Mouse (Mus musculus) E14TG2a.4 (cell line): ENCODE results near the gene Twsg1.
A peak's percentile ranks its signal among the peaks of the same experiment; 100 is the strongest.

ENCODE experiments used
- H3K27me3 ChIP-seq: 2 replicates; pipeline ENCODE4 v1.6.1; 2014; ENCODE audit warnings: low read length, control low read depth; ENCODE audit not compliant: insufficient read depth
- H3K36me3 ChIP-seq: 2 replicates; pipeline ENCODE4 v1.6.1; 2014; ENCODE audit warnings: low read length, control low read depth; ENCODE audit not compliant: insufficient read depth
- H3K4me1 ChIP-seq: replicated peaks from 2 replicates; pipeline ENCODE4 v1.6.1; 2014; ENCODE audit warnings: low read depth, low read length, control low read depth
- H3K4me3 ChIP-seq: replicated peaks from 2 replicates; pipeline ENCODE4 v1.5.1; 2014; ENCODE audit warnings: mild to moderate bottlenecking, low read length
- H3K9me3 ChIP-seq: 2 replicates; pipeline ENCODE4 v1.6.1; 2014; ENCODE audit warnings: low read length, control low read depth
- CTCF ChIP-seq: conservative IDR thresholded peaks from 2 replicates; pipeline ENCODE4 v1.5.1; 2014; ENCODE audit warnings: low read length
- NANOG ChIP-seq: IDR thresholded peaks from 2 replicates; pipeline ENCODE4 v1.6.1; 2014; ENCODE audit warnings: borderline replicate concordance, low read length, mixed read lengths
- POU5F1 ChIP-seq: IDR thresholded peaks from 2 replicates; pipeline ENCODE4 v1.6.1; 2014; ENCODE audit warnings: low read length, borderline replicate concordance

Gene Twsg1

DNA sequence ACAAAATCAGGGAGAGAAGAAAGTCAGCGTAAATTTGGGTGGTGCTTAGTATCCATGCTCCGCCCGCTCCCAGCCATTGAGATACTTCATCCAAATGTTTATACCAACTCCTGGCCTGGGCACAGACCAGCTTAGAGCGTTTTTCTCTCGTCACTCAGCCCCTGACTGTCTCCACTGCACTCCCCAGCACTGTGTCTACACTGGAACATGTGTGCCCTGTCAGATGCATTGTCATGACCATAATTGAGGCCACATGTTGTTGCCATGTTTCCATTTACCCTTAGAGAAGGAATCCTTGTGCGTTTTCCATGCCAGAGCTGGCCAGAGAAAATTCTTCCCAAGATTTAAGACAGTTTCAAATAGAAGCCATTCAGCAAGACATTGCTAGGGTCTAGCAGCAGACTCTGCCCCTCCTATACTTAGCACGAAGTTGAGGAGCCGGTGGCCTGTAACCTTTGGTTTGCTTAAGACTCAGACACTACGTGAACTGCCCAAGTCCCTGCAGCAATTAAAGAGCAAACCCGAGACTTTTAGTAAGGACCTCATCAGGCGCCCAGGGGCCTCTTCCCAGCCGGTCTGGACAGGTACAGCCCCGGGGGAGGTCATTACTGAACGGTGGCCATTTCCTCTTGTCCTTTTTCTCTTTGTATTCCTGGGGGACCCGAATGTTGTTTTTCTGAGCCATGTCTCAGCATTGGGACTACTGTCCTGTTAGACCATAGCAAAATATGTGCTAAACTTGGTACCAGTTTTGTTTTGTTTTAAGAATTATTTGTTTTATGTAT lies 39.5 kb downstream of the Twsg1 start:
- no peaks in the 10 kb centered on the region for H3K9me3 ChIP-seq
- no peaks in the 10 kb centered on the region for H3K27me3 ChIP-seq
- peaks cover 69% of the 10 kb centered on the region for H3K4me1 ChIP-seq
- TF ChIP-seq NANOG (no peak), POU5F1 (no peak), CTCF (no peak)
- no peak overlapping the region for H3K4me3 ChIP-seq
- H3K36me3 ChIP-seq = no peaks in the 10 kb centered on the region

DNA sequence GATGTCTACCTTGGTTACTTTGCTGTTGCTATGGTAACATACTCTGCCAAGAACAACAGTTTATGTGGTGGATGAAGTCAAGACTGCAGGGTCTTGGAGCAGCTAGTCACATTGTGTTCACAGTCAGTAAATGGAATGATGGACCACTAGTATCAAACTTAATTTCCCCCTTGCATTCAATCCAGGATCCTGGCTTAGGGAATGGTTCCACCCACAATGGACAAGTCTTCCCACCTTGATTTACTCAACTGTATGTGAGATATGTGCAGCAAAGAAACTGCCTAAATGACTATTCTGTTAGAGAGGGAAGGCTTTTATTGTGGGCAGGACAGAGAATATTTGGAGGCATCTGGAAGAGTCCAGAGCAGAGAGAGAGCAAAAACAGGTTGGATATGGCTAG lies 42.8 kb downstream of the Twsg1 start:
- H3K36me3 ChIP-seq = no peaks in the 10 kb centered on the region
- H3K4me1 ChIP-seq = peaks cover 58% of the 10 kb centered on the region
- H3K9me3 ChIP-seq = peaks cover 1% of the 10 kb centered on the region
- no peak overlapping the region for H3K4me3 ChIP-seq
- TF ChIP-seq NANOG = no peak
- no peak for TF ChIP-seq POU5F1
- no peak for TF ChIP-seq CTCF
- H3K27me3 ChIP-seq = peaks cover 6% of the 10 kb centered on the region; the same call in 1 of the 2 replicates

- Histone ChIP-seq H3K27me3 (peaks cover 6% of the 10 kb centered on the region; the same call in 1 of the 2 replicates), H3K9me3 (peaks cover 7% of the 10 kb centered on the region), H3K4me1 (peaks cover 45% of the 10 kb centered on the region), H3K4me3 (peak overlapping the region; percentile 57; the same call in 1 of the 2 replicates), H3K36me3 (no peaks in the 10 kb centered on the region)
- TF ChIP-seq NANOG (no peak), CTCF (no peak)
Observed at GRCm38 (mm10) chr17:65906895-65907401, 44.1 kb downstream of the Twsg1 start.

DNA sequence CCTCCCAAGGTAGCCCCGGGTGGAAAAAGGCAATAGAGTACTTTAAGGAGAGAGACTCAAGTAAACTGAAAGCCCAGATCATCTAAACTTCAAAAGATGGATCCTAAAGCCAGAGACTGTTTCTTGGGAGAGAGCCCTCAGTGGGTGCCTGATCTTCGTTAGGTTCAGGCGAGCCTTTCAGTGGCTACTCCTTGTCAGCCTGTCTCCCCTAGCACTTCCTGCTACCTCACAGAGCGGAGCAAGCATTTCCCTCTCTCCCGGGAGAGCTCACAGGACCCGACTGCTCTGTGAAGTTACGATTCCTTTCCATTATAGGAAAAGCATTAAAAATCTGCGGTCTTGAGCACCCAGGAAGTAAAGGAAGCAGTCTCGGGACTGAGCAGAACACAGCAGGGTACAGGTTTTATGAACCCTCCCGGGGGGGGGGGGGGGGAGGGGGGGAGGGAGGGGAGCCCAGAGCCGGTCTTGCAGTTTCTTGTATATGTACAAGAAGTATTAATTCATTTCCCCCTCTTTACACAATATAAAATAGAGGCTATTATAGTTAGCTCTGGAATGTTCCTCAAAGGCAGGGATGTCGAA lies 44.6 kb downstream of the Twsg1 start:
- Histone ChIP-seq H3K9me3 (peaks cover 7% of the 10 kb centered on the region), H3K27me3 (peaks cover 6% of the 10 kb centered on the region; the same call in 1 of the 2 replicates), H3K36me3 (no peaks in the 10 kb centered on the region), H3K4me1 (peaks cover 39% of the 10 kb centered on the region), H3K4me3 (peak overlapping the region; percentile 65; the same call in 1 of the 2 replicates)
- TF ChIP-seq POU5F1 (no peak), NANOG (no peak), CTCF (no peak)

DNA sequence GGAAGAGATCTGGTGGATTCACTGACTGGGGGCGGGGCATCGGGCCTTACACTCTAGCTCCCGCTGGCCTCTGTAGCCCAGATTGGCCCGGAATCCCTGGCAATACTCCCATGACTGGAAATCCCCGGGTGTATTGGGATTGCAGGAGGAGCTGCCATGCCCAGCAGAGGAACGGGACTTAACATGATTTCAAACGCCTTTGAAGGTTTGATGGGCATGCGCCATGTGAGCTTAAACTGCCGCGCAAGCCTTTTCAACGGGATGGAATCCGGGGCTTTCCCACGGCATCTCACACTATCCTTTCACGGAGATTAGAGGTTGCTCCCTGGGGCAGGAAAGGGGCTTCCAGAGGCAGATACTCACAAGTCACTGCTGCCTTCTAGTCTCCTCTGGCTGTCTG lies 45.8 kb downstream of the Twsg1 start:
- Histone ChIP-seq H3K4me1 (peaks cover 34% of the 10 kb centered on the region), H3K36me3 (no peaks in the 10 kb centered on the region), H3K4me3 (peak overlapping the region; percentile 65), H3K9me3 (peaks cover 7% of the 10 kb centered on the region), H3K27me3 (peaks cover 6% of the 10 kb centered on the region; the same call in 1 of the 2 replicates)
- no peak for TF ChIP-seq CTCF
- TF ChIP-seq POU5F1 = no peak

- no peak overlapping the region for H3K4me3 ChIP-seq
Observed at GRCm38 (mm10) chr17:65903826-65904225, 47.2 kb downstream of the Twsg1 start.

GRCm38 (mm10) chr17:65903011-65903410 lies 48.0 kb downstream of the Twsg1 start:
- TF ChIP-seq NANOG = no peak
- TF ChIP-seq CTCF = peak; percentile 33
- H3K4me3 ChIP-seq = no peak overlapping the region
- H3K9me3 ChIP-seq = peaks cover 7% of the 10 kb centered on the region
- peaks cover 6% of the 10 kb centered on the region; the same call in 1 of the 2 replicates for H3K27me3 ChIP-seq
- H3K4me1 ChIP-seq = peaks cover 42% of the 10 kb centered on the region
- H3K36me3 ChIP-seq = no peaks in the 10 kb centered on the region

More at GRCm38 (mm10) chr17:65903826-65904225, 47.2 kb downstream of the Twsg1 start:
- Histone ChIP-seq H3K9me3 (peaks cover 7% of the 10 kb centered on the region), H3K36me3 (no peaks in the 10 kb centered on the region), H3K27me3 (peaks cover 6% of the 10 kb centered on the region; the same call in 1 of the 2 replicates), H3K4me1 (peaks cover 40% of the 10 kb centered on the region)
- TF ChIP-seq CTCF = no peak
- TF ChIP-seq POU5F1 = no peak
- no peak for TF ChIP-seq NANOG

DNA sequence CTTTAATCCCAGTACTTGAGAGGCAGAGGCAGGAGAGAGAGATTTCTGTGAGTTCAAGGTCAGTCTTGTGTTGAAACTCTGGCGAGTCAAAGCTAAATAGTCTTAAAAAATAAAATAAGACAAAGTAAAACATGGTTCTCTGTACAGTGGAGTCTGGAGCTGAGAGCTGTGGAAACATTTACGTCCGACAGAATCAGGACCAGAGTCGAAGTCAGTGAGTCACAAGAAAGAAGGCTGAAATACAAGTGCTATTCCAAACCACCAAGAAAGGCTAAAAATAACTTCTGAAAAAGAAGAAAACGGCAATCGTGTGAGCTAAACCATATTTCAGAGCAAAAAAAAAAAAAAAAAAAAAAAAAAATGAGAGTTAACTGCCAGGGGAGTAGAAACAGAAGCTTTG lies 48.7 kb downstream of the Twsg1 start:
- H3K9me3 ChIP-seq = peaks cover 7% of the 10 kb centered on the region
- no peak overlapping the region for H3K4me3 ChIP-seq
- peaks cover 6% of the 10 kb centered on the region; the same call in 1 of the 2 replicates for H3K27me3 ChIP-seq
- H3K36me3 ChIP-seq = no peaks in the 10 kb centered on the region
- peaks cover 36% of the 10 kb centered on the region for H3K4me1 ChIP-seq
- no peak for TF ChIP-seq CTCF
- no peak for TF ChIP-seq POU5F1
- TF ChIP-seq NANOG = no peak

- Histone ChIP-seq H3K36me3 (no peaks in the 10 kb centered on the region), H3K4me3 (no peak overlapping the region), H3K9me3 (peaks cover 9% of the 10 kb centered on the region), H3K4me1 (peaks cover 17% of the 10 kb centered on the region), H3K27me3 (no peaks in the 10 kb centered on the region)
- TF ChIP-seq CTCF (no peak), POU5F1 (no peak), NANOG (no peak)
Observed at GRCm38 (mm10) chr17:65896016-65896415, 55.0 kb downstream of the Twsg1 start.
